ENCODE assay signal across 28 mouse cellular contexts in genomic region chr10:52383522-52383921, GRCm38 (mm10). TPM values are rescaled to one million over a fixed set of nuclear protein-coding genes. Genes with fewer than 3 reads are reported as not detected.
DNase-seq lines count a peak whose midpoint lies in the region; ATAC-seq and TF ChIP-seq lines count a peak whose summit lies in the region.
"Had no signal": no experiment of that assay in that cellular context is flagged by ENCODE, and none has a peak within 500 bp of the region (broad histone marks: within the 10 kb centered on the region; RNA-seq: fewer than 3 reads in every experiment).

No protein-coding gene starts in this region.

- H3K9ac ChIP-seq in liver, adult 2 months (ENCODE audit: low read depth, low read length), result no peak overlapping the region
- H3K9ac ChIP-seq in liver, embryonic 12.5 days, result no peak overlapping the region

- no peak overlapping the region for H3K4me3 ChIP-seq in liver, adult 2 months (ENCODE audit: insufficient read depth, low read depth, low read length)
- no peak overlapping the region for H3K4me3 ChIP-seq in liver, embryonic 12.5 days
- H3K4me3 ChIP-seq in brown adipose tissue, adult 24 weeks (ENCODE audit: insufficient read depth, low read depth, low read length), result no peak overlapping the region
- H3K4me3 ChIP-seq in layer of hippocampus, adult 2 months, result no peak overlapping the region
- no peak overlapping the region for H3K4me3 ChIP-seq in cerebellum, adult 2 months (replicated peaks; ENCODE audit: insufficient read depth, low read depth, low read length)

- no peak for TF ChIP-seq CTCF in liver, adult 2 months (IDR thresholded peaks at IDR 0.05; ENCODE audit: low read depth, low read length)
- no peak for TF ChIP-seq CTCF in layer of hippocampus, adult 2 months (conservative IDR thresholded peaks at IDR 0.05)
- TF ChIP-seq CTCF in cerebellum, adult 2 months (IDR thresholded peaks at IDR 0.05; ENCODE audit: borderline replicate concordance, insufficient read depth, low read depth, low read length), result no peak

- ATAC-seq in liver, embryonic 12.5 days, result no peak
- ATAC-seq: activated CD4-positive, CD25-positive, alpha-beta regulatory T cell, adult 4 months; CD4-positive, CD25-positive, alpha-beta regulatory T cell, adult 4 months; forebrain, embryonic 14.5 days; intestine, embryonic 16.5 days had no signal

- TF ChIP-seq POLR2A in liver, adult 2 months (IDR thresholded peaks at IDR 0.05; ENCODE audit: extremely low read depth, insufficient read depth, low read length), result no peak
- TF ChIP-seq POLR2A in cerebellum, adult 2 months (IDR thresholded peaks at IDR 0.05; ENCODE audit: borderline replicate concordance, insufficient read depth, low read length), result no peak

- H3K27me3 ChIP-seq in liver, adult 2 months (ENCODE audit: control insufficient read depth, insufficient read depth, low read length), result no peaks in the 10 kb centered on the region
- H3K27me3 ChIP-seq in liver, embryonic 12.5 days (replicated peaks), result no peaks in the 10 kb centered on the region
- no peaks in the 10 kb centered on the region for H3K27me3 ChIP-seq in cerebellum, adult 2 months (ENCODE audit: control insufficient read depth, insufficient read depth, low read length)
- H3K27me3 ChIP-seq: embryonic facial prominence, embryonic 12.5 days; heart, embryonic 12.5 days had no signal

- peaks cover 9% of the 10 kb centered on the region for H3K79me2 ChIP-seq in liver, adult 2 months (ENCODE audit: control insufficient read depth, insufficient read depth, low read length)

- WGBS in liver, adult 2 months, result 20% methylated on average over 1 of the region's 1 CpGs
- 74% methylated on average over 1 of the region's 1 CpGs for WGBS in liver, embryonic 12.5 days (ENCODE audit: insufficient replicate concordance)
- 98% methylated on average over 1 of the region's 1 CpGs for WGBS in cerebellum, adult 2 months

- no peaks in the 10 kb centered on the region for H3K9me3 ChIP-seq in liver, embryonic 12.5 days (replicated peaks)
- H3K9me3 ChIP-seq: embryonic facial prominence, embryonic 12.5 days; G1E; heart, embryonic 12.5 days; hindbrain, embryonic 10.5 days had no signal

- H3K27ac ChIP-seq in liver, adult 2 months (replicated peaks; ENCODE audit: insufficient read depth, low read depth, low read length), result no peak overlapping the region
- H3K27ac ChIP-seq in liver, embryonic 12.5 days, result no peak overlapping the region
- peak overlapping the region; percentile 36; the same call in 1 of the 2 replicates for H3K27ac ChIP-seq in brown adipose tissue, adult 24 weeks (replicated peaks; ENCODE audit: low read depth, low read length)
- no peak overlapping the region for H3K27ac ChIP-seq in layer of hippocampus, adult 2 months
- H3K27ac ChIP-seq in cerebellum, adult 2 months (ENCODE audit: insufficient read depth, low read length), result no peak overlapping the region
- H3K27ac ChIP-seq: embryonic facial prominence, embryonic 12.5 days; hindbrain, embryonic 14.5 days had no signal

- DNase-seq in liver, adult 2 months (ENCODE audit: extremely low read depth, low read depth, low spot score), result peak; percentile 27
- peak; percentile 54 for DNase-seq in 3T3-L1 (ENCODE audit: low read depth, low spot score)
- DNase-seq in induced T-regulatory cell, adult 2 months (ENCODE audit: low read depth), result peak; percentile 14
- no peak for DNase-seq in layer of hippocampus, adult 2 months (ENCODE audit: low spot score in 2 of 2)
- no peak for DNase-seq in embryo, embryonic 11 days
- DNase-seq in cerebellum, adult 2 months, result no peak
- DNase-seq: adrenal gland, adult 2 months; adrenal gland, postnatal 25 days; B cell, adult 2 months; cerebellum, adult 11-12 months; cerebellum, adult 9-11 months; gastrocnemius, postnatal 10 days had no signal

- peaks cover 14% of the 10 kb centered on the region; the same call in 1 of the 2 replicates for H3K4me1 ChIP-seq in liver, adult 2 months (ENCODE audit: control insufficient read depth, insufficient read depth, low read length)
- H3K4me1 ChIP-seq in liver, embryonic 12.5 days, result peaks cover 27% of the 10 kb centered on the region
- peaks cover 10% of the 10 kb centered on the region; the same call in 1 of the 2 replicates for H3K4me1 ChIP-seq in brown adipose tissue, adult 24 weeks (ENCODE audit: control insufficient read depth, insufficient read depth, insufficient read length, low read length)
- H3K4me1 ChIP-seq in cerebellum, adult 2 months (ENCODE audit: control insufficient read depth, insufficient read depth, low read length), result peaks cover 5% of the 10 kb centered on the region; the same call in 1 of the 2 replicates
- H3K4me1 ChIP-seq: embryonic facial prominence, embryonic 12.5 days had no signal

- no peak overlapping the region for H3K4me2 ChIP-seq in liver, embryonic 12.5 days

- no peaks in the 10 kb centered on the region for H3K36me3 ChIP-seq in liver, adult 2 months (ENCODE audit: control insufficient read depth, insufficient read depth, low read length)
- H3K36me3 ChIP-seq in liver, embryonic 12.5 days, result no peaks in the 10 kb centered on the region
- H3K36me3 ChIP-seq: embryonic facial prominence, embryonic 12.5 days; G1E; heart, embryonic 12.5 days; hindbrain, embryonic 10.5 days had no signal

RNA-seq across cellular contexts. Expression of gene Gopc, which starts 1.6 kb away (rescaled TPM):
- total RNA-seq in liver, adult 2 months (2014; rRNA removed), result 14.9 and 16.5 TPM in 2 replicates
- polyA plus RNA-seq in liver, adult 2 months (2012; rRNA removed), result 3.7 and 4.8 TPM in 2 replicates
- polyA plus RNA-seq in liver, embryonic 12.5 days (2016; fragmentation: Nextera tagmentation; extraction: Ambion mirVana), result 9.9 and 10.5 TPM in 2 replicates
- polyA plus RNA-seq in brown adipose tissue, adult 24 weeks (2012; ENCODE audit: insufficient read depth, insufficient read length, missing spikeins), result 9.3 and 12.4 TPM in 2 replicates
- total RNA-seq in layer of hippocampus, adult 2 months (2021), result 10 to 100 TPM; 40.2 to 41.7 TPM
- 30.9 and 31.4 TPM in 2 replicates for polyA plus RNA-seq in cerebellum, adult 2 months (2012; rRNA removed)

RNA-seq across cellular contexts. Expression of gene Nepn, which starts 5.2 kb away (rescaled TPM):
- total RNA-seq in liver, adult 2 months (2014; rRNA removed), result not detected in 2 replicates
- polyA plus RNA-seq in liver, adult 2 months (2012; rRNA removed), result not detected in 2 replicates
- 0.32 and 1.2 TPM in 2 replicates for polyA plus RNA-seq in liver, embryonic 12.5 days (2016; fragmentation: Nextera tagmentation; extraction: Ambion mirVana)
- polyA plus RNA-seq in brown adipose tissue, adult 24 weeks (2012; ENCODE audit: insufficient read depth, insufficient read length, missing spikeins), result 1.7 and 16.4 TPM in 2 replicates
- not detected for total RNA-seq in layer of hippocampus, adult 2 months (2021)
- 0.05 TPM in 2 replicates for polyA plus RNA-seq in cerebellum, adult 2 months (2012; rRNA removed)
- total RNA-seq: G1E; gastrocnemius, postnatal 10 days had no signal
- polyA plus RNA-seq: activated CD4-positive, CD25-positive, alpha-beta regulatory T cell, adult 4 months; CD4-positive, CD25-positive, alpha-beta regulatory T cell, adult 4 months; forebrain, embryonic 14.5 days; G1E; heart, embryonic 12.5 days; heart, embryonic 16.5 days; hindbrain, embryonic 10.5 days; hindbrain, embryonic 14.5 days had no signal

RNA-seq across cellular contexts. Expression of gene Gm26741, which starts 25.0 kb away (rescaled TPM):
- total RNA-seq in liver, adult 2 months (2014; rRNA removed), result not detected in 2 replicates
- polyA plus RNA-seq in liver, adult 2 months (2012; rRNA removed), result not detected in 2 replicates
- polyA plus RNA-seq in liver, embryonic 12.5 days (2016; fragmentation: Nextera tagmentation; extraction: Ambion mirVana), result not detected in 2 replicates
- polyA plus RNA-seq in brown adipose tissue, adult 24 weeks (2012; ENCODE audit: insufficient read depth, insufficient read length, missing spikeins), result not detected in 2 replicates
- total RNA-seq in layer of hippocampus, adult 2 months (2021), result not detected
- not detected in 2 replicates for polyA plus RNA-seq in cerebellum, adult 2 months (2012; rRNA removed)
- total RNA-seq: adrenal gland, adult 2 months; adrenal gland, postnatal 25 days; G1E; gastrocnemius, postnatal 10 days; heart, adult 8-10 months; heart, postnatal 25 days had no signal
- polyA plus RNA-seq: activated CD4-positive, CD25-positive, alpha-beta regulatory T cell, adult 4 months; adrenal gland, adult 2 months; CD4-positive, CD25-positive, alpha-beta regulatory T cell, adult 4 months; embryonic facial prominence, embryonic 12.5 days; forebrain, embryonic 14.5 days; G1E; gonadal fat pad, adult 2 months; heart, embryonic 12.5 days; heart, embryonic 16.5 days; hindbrain, embryonic 10.5 days; hindbrain, embryonic 14.5 days; intestine, embryonic 16.5 days; kidney, adult 2 months had no signal

RNA-seq across cellular contexts. Expression of gene Nus1, which starts 33.8 kb away (rescaled TPM):
- 13.6 and 13.7 TPM in 2 replicates for total RNA-seq in liver, adult 2 months (2014; rRNA removed)
- 9.7 and 11.6 TPM in 2 replicates for polyA plus RNA-seq in liver, adult 2 months (2012; rRNA removed)
- polyA plus RNA-seq in liver, embryonic 12.5 days (2016; fragmentation: Nextera tagmentation; extraction: Ambion mirVana), result 10.5 and 12.0 TPM in 2 replicates
- polyA plus RNA-seq in brown adipose tissue, adult 24 weeks (2012; ENCODE audit: insufficient read depth, insufficient read length, missing spikeins), result 25.1 and 35.3 TPM in 2 replicates
- total RNA-seq in layer of hippocampus, adult 2 months (2021), result 10 to 100 TPM; 60.0 to 63.8 TPM
- polyA plus RNA-seq in cerebellum, adult 2 months (2012; rRNA removed), result 25.3 and 28.5 TPM in 2 replicates

Comparison
In these comparisons a context has a peak if more than half of its experiments do, and no peak if none do; other contexts are left out.
1. DNase-seq: peak in liver, adult 2 months (single experiment), 3T3-L1 (single experiment) and induced T-regulatory cell, adult 2 months (single experiment); none in layer of hippocampus, adult 2 months (0 of 2), embryo, embryonic 11 days (single experiment) and cerebellum, adult 2 months (0 of 2).